Mouse (Mus musculus) forebrain, postnatal 0 days (tissue): ENCODE results near the gene Ube2ql1. TPM values are rescaled to one million over a fixed set of nuclear protein-coding genes. Genes with fewer than 3 reads are reported as not detected.
A peak's percentile ranks its signal among the peaks of the same experiment; 100 is the strongest.

Source experiments
- ATAC-seq: fragments of 200-750 bp; cut with Nextera tagmentation; 2 replicates; pipeline ENCODE4 v1.8.0; 2017; ENCODE audit warnings: mild to moderate bottlenecking, moderate library complexity
- DNase-seq: peaks from one replicate; pipeline ENCODE4 v3.0.0-alpha.2; 2015
- H3K27ac ChIP-seq: fragments of 300-500 bp; sonication (generic); 2 replicates; pipeline ENCODE4 v1.5.1; 2014; ENCODE audit warnings: low read depth, mild to moderate bottlenecking, antibody characterized with exemption, low read length, moderate library complexity, mixed read lengths
- H3K27me3 ChIP-seq: fragments of 300-500 bp; sonication (generic); 2 replicates; pipeline ENCODE4 v1.6.1; 2014; ENCODE audit warnings: mild to moderate bottlenecking, low read length, mixed read lengths; ENCODE audit not compliant: insufficient read depth
- H3K36me3 ChIP-seq: fragments of 300-500 bp; sonication (generic); 2 replicates; pipeline ENCODE4 v1.6.1; 2014; ENCODE audit warnings: mild to moderate bottlenecking, moderate library complexity; ENCODE audit not compliant: insufficient read depth
- H3K4me1 ChIP-seq: fragments of 300-500 bp; sonication (generic); 2 replicates; pipeline ENCODE4 v1.6.1; 2014; ENCODE audit warnings: antibody characterized with exemption; ENCODE audit not compliant: insufficient read depth
- H3K4me2 ChIP-seq: fragments of 300-500 bp; sonication (generic); 2 replicates; pipeline ENCODE4 v1.6.1; 2014; ENCODE audit warnings: low read depth, mild to moderate bottlenecking, moderate library complexity
- H3K4me3 ChIP-seq: fragments of 300-500 bp; sonication (generic); 2 replicates; pipeline ENCODE4 v1.5.1; 2014; ENCODE audit warnings: low read depth, low read length, mixed read lengths
- H3K9ac ChIP-seq: fragments of 300-500 bp; sonication (generic); 2 replicates; pipeline ENCODE4 v1.6.1; 2014; ENCODE audit warnings: mild to moderate bottlenecking
- H3K9me3 ChIP-seq: fragments of 300-500 bp; sonication (generic); 2 replicates; pipeline ENCODE4 v1.6.1; 2016; ENCODE audit warnings: low read length
- CTCF ChIP-seq: sonication (generic); IDR thresholded peaks from 2 replicates; pipeline ENCODE4 v1.5.1; 2016; ENCODE audit warnings: antibody characterized with exemption, control low read depth, low read depth
- WGBS: fragments of 180-500 bp; shearing (Covaris S2); extraction: QIAGEN DNeasy Blood & Tissue Kit; methylation state at CpG from one replicate; pipeline ENCODE4 v1.1.7; 2014; 5-methylcytosine and 5-hydroxymethylcytosine counted together
- polyA plus RNA-seq: library from polyadenylated mRNA; unstranded; fragments of >200 nt; fragmentation: Nextera tagmentation; extraction: Ambion mirVana; gene quantifications from 2 replicates; pipeline ENCODE4 v1.2.1, GENCODE M21; 2015
- total RNA-seq: library from RNA; depleted of rRNA; stranded (reverse); fragments of >200 nt; gene quantifications from 2 replicates; pipeline ENCODE4 v1.2.3, GENCODE M21; 2014

Ube2ql1 gene
- total and polyA plus RNA-seq, 2 experiments from 2014 or later: 22.2 to 129 TPM

- H3K36me3 ChIP-seq: no peaks in the 10 kb centered on the region; the same call in 1 of the 2 replicates
- peaks cover 16% of the 10 kb centered on the region for H3K4me1 ChIP-seq
- WGBS: 1% methylated on average over 73 of the region's 78 CpGs
- peak overlapping the region; percentile 94 for H3K27ac ChIP-seq
- DNase-seq (peak; percentile 63), ATAC-seq (peak; percentile 44)
- H3K4me3 ChIP-seq: peak overlapping the region; percentile 82
- H3K4me2 ChIP-seq: peak overlapping the region; percentile 90
- H3K9me3 ChIP-seq: no peaks in the 10 kb centered on the region
- H3K9ac ChIP-seq: peak overlapping the region; percentile 96
- no peaks in the 10 kb centered on the region for H3K27me3 ChIP-seq
- TF ChIP-seq CTCF: no peak
Observed at GRCm38 (mm10) chr13:69739091-69739758, 464 bp downstream of the Ube2ql1 start.

- Histone ChIP-seq H3K4me2 (peak overlapping the region; percentile 90), H3K9ac (peak overlapping the region; percentile 96), H3K4me1 (peaks cover 16% of the 10 kb centered on the region), H3K9me3 (no peaks in the 10 kb centered on the region), H3K27ac (peak overlapping the region; percentile 94), H3K36me3 (peaks cover under 1% of the 10 kb centered on the region; the same call in 1 of the 2 replicates), H3K4me3 (peak overlapping the region; percentile 82), H3K27me3 (no peaks in the 10 kb centered on the region)
- DNase-seq (peak; percentile 54), ATAC-seq (no peak; the same call in 1 of the 2 replicates)
- WGBS: under 1% methylated on average over 38 of the region's 40 CpGs
- no peak for TF ChIP-seq CTCF
Observed at GRCm38 (mm10) chr13:69738461-69738971, 1.2 kb downstream of the Ube2ql1 start.

- Histone ChIP-seq H3K27me3 (no peaks in the 10 kb centered on the region), H3K4me1 (peaks cover 22% of the 10 kb centered on the region), H3K4me2 (peak overlapping the region; percentile 90), H3K27ac (no peak overlapping the region), H3K9me3 (no peaks in the 10 kb centered on the region), H3K9ac (peak overlapping the region; percentile 96), H3K36me3 (peaks cover 8% of the 10 kb centered on the region), H3K4me3 (peak overlapping the region; percentile 82)
- ATAC-seq (no peak), DNase-seq (no peak)
- no peak for TF ChIP-seq CTCF
- WGBS: 12% methylated on average over 16 of the region's 19 CpGs
Observed at GRCm38 (mm10) chr13:69737444-69738185, 2.1 kb downstream of the Ube2ql1 start.

GRCm38 (mm10) chr13:69732636-69733035 is 7.1 kb downstream of the Ube2ql1 start:
- TF ChIP-seq CTCF: no peak
- H3K27me3 ChIP-seq: no peaks in the 10 kb centered on the region
- 93% methylated on average over 6 of the region's 6 CpGs for WGBS
- peak overlapping the region; percentile 90; the same call in 1 of the 2 replicates for H3K4me2 ChIP-seq
- ATAC-seq: no peak
- H3K4me3 ChIP-seq: no peak overlapping the region
- H3K27ac ChIP-seq: no peak overlapping the region
- no peak overlapping the region for H3K9ac ChIP-seq
- peaks cover 19% of the 10 kb centered on the region; the same call in 1 of the 2 replicates for H3K4me1 ChIP-seq
- H3K36me3 ChIP-seq: peaks cover 28% of the 10 kb centered on the region
- no peaks in the 10 kb centered on the region for H3K9me3 ChIP-seq
- no peak for DNase-seq

- H3K9me3 ChIP-seq: no peaks in the 10 kb centered on the region
- DNase-seq: no peak
- peaks cover 6% of the 10 kb centered on the region; the same call in 1 of the 2 replicates for H3K4me1 ChIP-seq
- H3K36me3 ChIP-seq: peaks cover 13% of the 10 kb centered on the region
- H3K4me3 ChIP-seq: no peak overlapping the region
- no peak overlapping the region for H3K27ac ChIP-seq
- no peak for TF ChIP-seq CTCF
- H3K9ac ChIP-seq: no peak overlapping the region
- no peak for ATAC-seq
- WGBS: 68% methylated on average over 3 of the region's 3 CpGs
- H3K27me3 ChIP-seq: no peaks in the 10 kb centered on the region
- no peak overlapping the region for H3K4me2 ChIP-seq
Observed at GRCm38 (mm10) chr13:69725376-69725775, 14.3 kb downstream of the Ube2ql1 start.

- ATAC-seq: peak; percentile 44
- WGBS: 8% methylated on average over 6 of the region's 6 CpGs
- H3K27me3 ChIP-seq: no peaks in the 10 kb centered on the region
- H3K9ac ChIP-seq: no peak overlapping the region
- TF ChIP-seq CTCF: no peak
- no peaks in the 10 kb centered on the region for H3K9me3 ChIP-seq
- H3K4me3 ChIP-seq: no peak overlapping the region
- H3K27ac ChIP-seq: no peak overlapping the region
- H3K36me3 ChIP-seq: no peaks in the 10 kb centered on the region; the same call in 1 of the 2 replicates
- H3K4me1 ChIP-seq: peaks cover 16% of the 10 kb centered on the region; the same call in 1 of the 2 replicates
- no peak for DNase-seq
- peak overlapping the region; percentile 3; the same call in 1 of the 2 replicates for H3K4me2 ChIP-seq
Observed at GRCm38 (mm10) chr13:69721141-69721540, 18.5 kb downstream of the Ube2ql1 start.
